Mouse (Mus musculus) CH12.LX (cell line): ENCODE measurements around the gene Atp23. TPM values are rescaled to one million over a fixed set of nuclear protein-coding genes. Genes with fewer than 3 reads are reported as not detected.

Experiments used
- DNase-seq: peaks from one replicate; pipeline ENCODE4 v3.0.0-alpha.2; 2013; ENCODE audit errors: extremely low read depth
- H3K27ac ChIP-seq: 2 replicates; pipeline ENCODE4 v1.5.1; 2012; ENCODE audit warnings: low read depth, mild to moderate bottlenecking, control low read depth, moderate library complexity; ENCODE audit not compliant: insufficient read depth
- H3K27me3 ChIP-seq: replicated peaks from 2 replicates; pipeline ENCODE3; 2012; ENCODE audit warnings: inconsistent platforms
- H3K36me3 ChIP-seq, 2 experiments: replicated peaks in 1 of 2; 2 replicates each; pipeline versions ENCODE3 to v1.6.1; 2012; ENCODE audit warnings: inconsistent platforms in 1 of 2, low read length in 1 of 2, mild to moderate bottlenecking in 1 of 2, mixed read lengths in 1 of 2, moderate library complexity in 1 of 2; ENCODE audit not compliant: control insufficient read depth in 1 of 2, insufficient read depth in 1 of 2
- H3K4me1 ChIP-seq, 2 experiments: 2 replicates each; pipeline ENCODE4 v1.6.1; 2012; ENCODE audit warnings: inconsistent platforms in 1 of 2, moderate library complexity in 1 of 2; ENCODE audit not compliant: insufficient read depth in 2 of 2, control insufficient read depth in 1 of 2
- H3K4me2 ChIP-seq: 2 replicates; pipeline ENCODE4 v1.6.1; 2012; ENCODE audit warnings: low read depth, mild to moderate bottlenecking, control low read depth; ENCODE audit not compliant: poor library complexity, insufficient read depth, severe bottlenecking
- H3K4me3 ChIP-seq, 3 experiments: fragments of 150-350 bp in 1 of 3; sonication (generic) in 1 of 3; replicated peaks in 1 of 3; 2 replicates each; pipeline versions ENCODE3 to v1.5.1; 2011 to 2012; ENCODE audit warnings: low read depth in 2 of 3, low read length in 2 of 3, mild to moderate bottlenecking in 2 of 3, moderate library complexity in 2 of 3, control low read depth in 1 of 3, improper control_type of control experiment in 1 of 3, inconsistent platforms in 1 of 3, mixed read lengths in 1 of 3; ENCODE audit not compliant: poor library complexity in 1 of 3
- H3K79me2 ChIP-seq: replicated peaks from 2 replicates; pipeline ENCODE4 v1.6.1; 2012; ENCODE audit warnings: mild to moderate bottlenecking, moderate library complexity; ENCODE audit not compliant: control insufficient read depth, poor library complexity, insufficient read depth, severe bottlenecking; ENCODE audit errors: extremely low read depth
- H3K9ac ChIP-seq: 2 replicates; pipeline ENCODE4 v1.6.1; 2012; ENCODE audit warnings: low read depth, mild to moderate bottlenecking, control low read depth, moderate library complexity; ENCODE audit not compliant: insufficient read depth
- H3K9me3 ChIP-seq: replicated peaks from 2 replicates; pipeline ENCODE3; 2012; ENCODE audit warnings: low read length, inconsistent platforms, mixed read lengths
- CHD2 ChIP-seq: IDR thresholded peaks from 2 replicates; pipeline ENCODE4 v1.6.1; 2011; ENCODE audit warnings: low read length, improper control_type of control experiment
- CTCF ChIP-seq, 2 experiments: IDR thresholded peaks in 1 of 2; conservative IDR thresholded peaks in 1 of 2; 2 replicates each; pipeline ENCODE4 v1.5.1; 2011 to 2012; ENCODE audit warnings: low read depth in 2 of 2, low read length in 2 of 2, improper control_type of control experiment in 1 of 2, inconsistent platforms in 1 of 2, mild to moderate bottlenecking in 1 of 2, moderate library complexity in 1 of 2
- EP300 ChIP-seq: IDR thresholded peaks from 2 replicates; pipeline ENCODE4 v1.6.1; 2011; ENCODE audit warnings: low read length, improper control_type of control experiment
- GABPA ChIP-seq: IDR thresholded peaks from 2 replicates; pipeline ENCODE4 v1.6.1; 2012; ENCODE audit warnings: low read depth, low read length, improper control_type of control experiment, inconsistent platforms; ENCODE audit not compliant: insufficient replicate concordance
- JUN ChIP-seq: IDR thresholded peaks from 2 replicates; pipeline ENCODE4 v1.6.1; 2011; ENCODE audit warnings: low read depth, mild to moderate bottlenecking, low read length, improper control_type of control experiment, moderate library complexity; ENCODE audit not compliant: insufficient read depth
- JUND ChIP-seq: conservative IDR thresholded peaks from 2 replicates; pipeline ENCODE4 v1.6.1; 2011; ENCODE audit warnings: low read depth, low read length, improper control_type of control experiment
- KAT2A ChIP-seq: IDR thresholded peaks from 2 replicates; pipeline ENCODE4 v1.6.1; 2012; ENCODE audit warnings: low read length, improper control_type of control experiment, inconsistent platforms; ENCODE audit not compliant: insufficient replicate concordance
- MAZ ChIP-seq: IDR thresholded peaks from 2 replicates; pipeline ENCODE4 v1.6.1; 2012; ENCODE audit warnings: low read depth, mild to moderate bottlenecking, inconsistent platforms, low read length, improper control_type of control experiment, moderate library complexity
- MEF2A ChIP-seq: IDR thresholded peaks from 2 replicates; pipeline ENCODE4 v1.6.1; 2014; ENCODE audit warnings: low read depth, mild to moderate bottlenecking, inconsistent platforms, low read length, improper control_type of control experiment, borderline replicate concordance
- MXI1 ChIP-seq: IDR thresholded peaks from 2 replicates; pipeline ENCODE4 v1.6.1; 2011; ENCODE audit warnings: mild to moderate bottlenecking, low read depth, low read length, improper control_type of control experiment
- NRF1 ChIP-seq: IDR thresholded peaks from 2 replicates; pipeline ENCODE4 v1.6.1; 2014; ENCODE audit warnings: low read depth, mild to moderate bottlenecking, inconsistent platforms, low read length, improper control_type of control experiment, moderate library complexity
- PAX5 ChIP-seq: IDR thresholded peaks from 2 replicates; pipeline ENCODE4 v1.6.1; 2012; ENCODE audit warnings: low read length, inconsistent platforms, mixed read lengths
- POLR2A ChIP-seq: IDR thresholded peaks from 2 replicates; pipeline ENCODE4 v1.6.1; 2011; ENCODE audit warnings: low read depth, mild to moderate bottlenecking, improper control_type of control experiment, low read length
- RAD21 ChIP-seq: IDR thresholded peaks from 2 replicates; pipeline ENCODE4 v1.6.1; 2011; ENCODE audit warnings: low read depth, mild to moderate bottlenecking, low read length, improper control_type of control experiment, moderate library complexity
- RCOR1 ChIP-seq: conservative IDR thresholded peaks from 2 replicates; pipeline ENCODE4 v1.6.1; 2012; ENCODE audit warnings: low read depth, mild to moderate bottlenecking, inconsistent platforms, low read length, improper control_type of control experiment
- SMC3 ChIP-seq: IDR thresholded peaks from 2 replicates; pipeline ENCODE4 v1.6.1; 2011; ENCODE audit warnings: low read depth, low read length, improper control_type of control experiment
- TBP ChIP-seq: conservative IDR thresholded peaks from 2 replicates; pipeline ENCODE4 v1.6.1; 2011; ENCODE audit warnings: low read depth, low read length, improper control_type of control experiment
- USF1 ChIP-seq: IDR thresholded peaks from 2 replicates; pipeline ENCODE4 v1.6.1; 2014; ENCODE audit warnings: low read depth, mild to moderate bottlenecking, inconsistent platforms, low read length, improper control_type of control experiment
- ZKSCAN1 ChIP-seq: IDR thresholded peaks from 2 replicates; pipeline ENCODE4 v1.6.1; 2012; ENCODE audit warnings: low read depth, inconsistent platforms, low read length, improper control_type of control experiment, borderline replicate concordance
- ZMIZ1 ChIP-seq: IDR thresholded peaks from 2 replicates; pipeline ENCODE4 v1.6.1; 2012; ENCODE audit warnings: low read depth, mild to moderate bottlenecking, inconsistent platforms, low read length, improper control_type of control experiment
- ZNF384 ChIP-seq: IDR thresholded peaks from 2 replicates; pipeline ENCODE4 v1.6.1; 2012; ENCODE audit warnings: low read depth, low read length, improper control_type of control experiment, inconsistent platforms
- dilution Hi-C: fragments of 300-500 bp; cut with MboI; formaldehyde crosslinking; loops from 2 replicates; pipeline ENCODE4 v1.14.3; 2020; ENCODE audit warnings: low sequenced_read_pairs; ENCODE audit not compliant: extremely low pct_unique_long_range_greater_than_20kb, extremely low pct_ligation_motif_present
- in situ Hi-C: fragments of 300-500 bp; cut with MboI; formaldehyde crosslinking; loops from 3 replicates; pipeline ENCODE4 v1.14.3; 2019; ENCODE audit warnings: low sequenced_read_pairs, low pct_ligation_motif_present, low pct_unique_long_range_greater_than_20kb, mixed read lengths
- polyA plus RNA-seq: library from polyadenylated mRNA; unstranded; fragments of >175 nt; gene quantifications from 2 replicates; pipeline ENCODE4 v1.2.1, GENCODE M21; 2012; ENCODE audit warnings: low read depth; ENCODE audit not compliant: insufficient read length
- total RNA-seq, 2 experiments: library from RNA; depleted of rRNA; stranded (reverse); fragments of 300-350 nt in 1 of 2; fragments of >200 nt in 1 of 2; gene quantifications; 2 replicates each; pipeline ENCODE4 v1.2.3; 2012 to 2014

Gene Atp23
- total and polyA plus RNA-seq, 3 experiments = 16.7 to 18.9 (median 17.2) TPM

DNA sequence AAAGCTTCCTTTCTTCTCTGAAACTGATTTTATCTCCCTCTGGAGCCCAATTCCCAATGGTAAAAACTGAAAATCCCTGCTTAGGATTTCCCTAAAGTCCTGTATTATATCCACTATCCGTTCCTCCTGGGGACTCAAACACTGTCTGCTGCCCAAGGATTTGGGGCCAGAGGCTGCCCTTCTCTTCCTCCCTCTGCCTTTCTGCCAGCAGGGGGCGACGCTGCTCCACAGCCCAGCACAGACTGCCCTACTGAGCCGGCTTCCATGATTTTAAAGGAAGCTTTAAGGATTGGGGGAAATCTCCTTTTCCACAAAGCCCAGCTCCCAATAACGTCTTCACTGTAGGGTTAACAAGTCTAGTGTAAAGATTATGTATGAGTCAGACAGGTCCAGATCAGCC, 68.1 kb downstream of the Atp23 start:
- peak; percentile 19 for DNase-seq
- Histone ChIP-seq H3K4me2 (no peak overlapping the region), H3K9me3 (no peaks in the 10 kb centered on the region), H3K36me3 (no peaks in the 10 kb centered on the region), H3K27ac (no peak overlapping the region), H3K79me2 (no peaks in the 10 kb centered on the region), H3K9ac (no peak overlapping the region), H3K4me3 (no peak overlapping the region), H3K27me3 (no peaks in the 10 kb centered on the region), H3K4me1 (no peaks in the 10 kb centered on the region)
- in situ Hi-C loops = no loop called here
- dilution Hi-C loops = no loop called here
- TF ChIP-seq ZNF384 = no peak
- no peak for TF ChIP-seq USF1
- peak; percentile 38 for TF ChIP-seq RAD21
- TF ChIP-seq JUND = no peak
- no peak for TF ChIP-seq NRF1
- no peak for TF ChIP-seq CHD2
- no peak for TF ChIP-seq ZKSCAN1
- TF ChIP-seq TBP = no peak
- TF ChIP-seq SMC3 = peak; percentile 43
- TF ChIP-seq CTCF (conservative IDR thresholded peaks at IDR 0.05 in 1 of 2, IDR thresholded peaks at IDR 0.05 in 1 of 2; ENCODE audit: low read depth in 2 of 2, low read length in 2 of 2) = peak; percentile 28 to 60; a peak in 3 of 4 replicates

DNA sequence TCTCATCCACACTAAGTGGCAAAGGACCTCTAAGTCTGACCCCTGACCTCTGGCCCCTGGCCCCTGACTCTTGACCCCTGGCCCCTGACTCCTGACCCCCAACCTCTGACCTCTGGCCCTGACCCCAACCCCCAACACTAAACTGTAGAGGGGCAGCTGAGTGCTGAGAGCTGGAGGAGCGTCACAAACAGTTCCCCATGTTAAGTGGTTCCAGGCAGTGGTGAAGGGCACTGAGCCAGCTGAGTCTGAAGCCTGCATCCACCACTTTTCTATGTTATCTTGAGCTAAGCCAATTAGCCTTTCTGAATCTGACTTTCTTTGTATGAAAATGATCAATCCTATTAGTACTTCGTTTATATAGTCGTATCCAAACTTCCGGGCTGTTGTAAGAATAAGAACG, 69.8 kb downstream of the Atp23 start:
- H3K4me1 ChIP-seq = no peaks in the 10 kb centered on the region
- no peaks in the 10 kb centered on the region for H3K36me3 ChIP-seq
- in situ Hi-C loops = no loop called here
- dilution Hi-C loops = no loop called here
- H3K4me2 ChIP-seq = no peak overlapping the region
- no peaks in the 10 kb centered on the region for H3K27me3 ChIP-seq
- no peaks in the 10 kb centered on the region for H3K9me3 ChIP-seq
- H3K4me3 ChIP-seq = no peak overlapping the region
- H3K9ac ChIP-seq = no peak overlapping the region
- TF ChIP-seq MEF2A = no peak
- no peak for TF ChIP-seq MAZ
- no peak for TF ChIP-seq JUN
- TF ChIP-seq ZMIZ1 = no peak
- no peak for TF ChIP-seq GABPA
- no peak for DNase-seq
- H3K79me2 ChIP-seq = no peaks in the 10 kb centered on the region
- H3K27ac ChIP-seq = no peak overlapping the region

DNA sequence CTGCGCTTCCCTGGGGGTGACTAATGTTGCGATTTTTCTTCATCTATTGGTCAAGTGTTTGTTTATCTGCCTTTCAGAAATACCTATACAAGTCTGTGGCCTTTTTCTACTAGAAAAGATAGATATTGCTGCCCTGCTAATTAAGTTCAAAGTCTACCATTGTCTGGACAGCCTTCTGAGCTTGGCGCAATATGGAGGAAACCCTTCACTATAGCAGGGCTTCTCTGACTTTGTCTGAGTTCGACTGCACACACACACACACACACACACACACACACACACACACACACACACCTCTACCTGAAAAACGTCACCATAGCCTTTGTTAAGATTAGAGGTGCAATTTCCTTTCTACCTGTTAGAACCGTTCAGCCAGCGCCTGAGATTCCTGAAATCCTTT, 72.5 kb downstream of the Atp23 start:
- Histone ChIP-seq H3K4me2 (no peak overlapping the region), H3K36me3 (no peaks in the 10 kb centered on the region), H3K4me3 (no peak overlapping the region), H3K4me1 (no peaks in the 10 kb centered on the region), H3K9ac (no peak overlapping the region), H3K27me3 (no peaks in the 10 kb centered on the region), H3K9me3 (peaks cover 3% of the 10 kb centered on the region), H3K79me2 (no peaks in the 10 kb centered on the region), H3K27ac (no peak overlapping the region)
- dilution Hi-C loops (no loop called here), in situ Hi-C loops (no loop called here)
- DNase-seq = no peak
- TF ChIP-seq TBP (no peak), JUND (no peak), USF1 (no peak), MXI1 (no peak), CTCF (conservative IDR thresholded peaks at IDR 0.05 in 1 of 2, IDR thresholded peaks at IDR 0.05 in 1 of 2; ENCODE audit: low read depth in 2 of 2, low read length in 2 of 2) (no peak), NRF1 (no peak), RCOR1 (no peak), PAX5 (no peak), KAT2A (no peak), POLR2A (no peak), EP300 (no peak)
